Mouse (Mus musculus): ENCODE measurements around the gene Pacs2. TPM values are rescaled to one million over a fixed set of nuclear protein-coding genes. Genes with fewer than 3 reads are reported as not detected.

Gene Pacs2
- 3.6 TPM for polyA plus RNA-seq (2017; shearing (Covaris generic))

GRCm38 (mm10) chr12:113013604-113014558 lies at the start of gene Pacs2:
Gene Pacs2, plus strand, starts transcription at chr12:113014508.

GRCm38 (mm10) chr12:112976371-112977073 lies 37.8 kb upstream of the Pacs2 start, which contains the start of gene Btbd6:
Gene Btbd6, plus strand, starts transcription at chr12:112976482.

GRCm38 (mm10) chr12:113000294-113001132 lies 13.8 kb upstream of the Pacs2 start, which contains the start of gene Brf1:
Gene Brf1, minus strand, starts transcription at chr12:113000704.

GRCm38 (mm10) chr12:113074329-113075062 lies 60.2 kb downstream of the Pacs2 start, which contains the start of gene Tex22:
Gene Tex22, plus strand, starts transcription at chr12:113074502.

GRCm38 (mm10) chr12:113097749-113098281 lies 83.5 kb downstream of the Pacs2 start, which contains the start of gene Mta1:
Gene Mta1, plus strand, starts transcription at chr12:113098278.

Other genes with a start within 250 kb of the Pacs2 start
- gene Ahnak2, start 211.9 kb upstream of the Pacs2 start, polyA plus RNA-seq (2017; shearing (Covaris generic)): not detected
- gene Clba1, start 205.6 kb upstream of the Pacs2 start, polyA plus RNA-seq (2017; shearing (Covaris generic)): not detected
- 89.7 TPM for gene Cdca4, start 185.1 kb upstream of the Pacs2 start, polyA plus RNA-seq (2017; shearing (Covaris generic))
- 32.9 TPM for gene Gpr132, start 146.3 kb upstream of the Pacs2 start, polyA plus RNA-seq (2017; shearing (Covaris generic))
- 1.0 TPM for gene Jag2, start 84.7 kb upstream of the Pacs2 start, polyA plus RNA-seq (2017; shearing (Covaris generic))
- gene Nudt14, start 72.4 kb upstream of the Pacs2 start, polyA plus RNA-seq (2017; shearing (Covaris generic)): 48.1 TPM
- gene Btbd6, start 38.0 kb upstream of the Pacs2 start, polyA plus RNA-seq (2017; shearing (Covaris generic)): 7.9 TPM
- 17.5 TPM for gene Brf1, start 13.8 kb upstream of the Pacs2 start, polyA plus RNA-seq (2017; shearing (Covaris generic))
- gene Tex22, start 60.0 kb downstream of the Pacs2 start, polyA plus RNA-seq (2017; shearing (Covaris generic)): 0.54 TPM
- gene Mta1, start 83.8 kb downstream of the Pacs2 start, polyA plus RNA-seq (2017; shearing (Covaris generic)): 3.0 TPM
- 7.3 TPM for gene Crip2, start 125.7 kb downstream of the Pacs2 start, polyA plus RNA-seq (2017; shearing (Covaris generic))
- gene Crip1, start 131.8 kb downstream of the Pacs2 start, polyA plus RNA-seq (2017; shearing (Covaris generic)): 1,248 TPM
- gene Tedc1, start 141.9 kb downstream of the Pacs2 start, polyA plus RNA-seq (2017; shearing (Covaris generic)): 8.7 TPM
- gene Tmem121, start 171.4 kb downstream of the Pacs2 start, polyA plus RNA-seq (2017; shearing (Covaris generic)): not detected

All from activated CD4-positive, CD25-positive, alpha-beta regulatory T cell, adult 9 weeks (primary cell).